Mouse (Mus musculus): ENCODE data around the gene Enox1.
"Not testable (repeated sequence)": the region's sequence is repeated elsewhere in the genome, so short reads cannot be mapped to it uniquely, and the experiment has no call there.

The Enox1 gene

DNA sequence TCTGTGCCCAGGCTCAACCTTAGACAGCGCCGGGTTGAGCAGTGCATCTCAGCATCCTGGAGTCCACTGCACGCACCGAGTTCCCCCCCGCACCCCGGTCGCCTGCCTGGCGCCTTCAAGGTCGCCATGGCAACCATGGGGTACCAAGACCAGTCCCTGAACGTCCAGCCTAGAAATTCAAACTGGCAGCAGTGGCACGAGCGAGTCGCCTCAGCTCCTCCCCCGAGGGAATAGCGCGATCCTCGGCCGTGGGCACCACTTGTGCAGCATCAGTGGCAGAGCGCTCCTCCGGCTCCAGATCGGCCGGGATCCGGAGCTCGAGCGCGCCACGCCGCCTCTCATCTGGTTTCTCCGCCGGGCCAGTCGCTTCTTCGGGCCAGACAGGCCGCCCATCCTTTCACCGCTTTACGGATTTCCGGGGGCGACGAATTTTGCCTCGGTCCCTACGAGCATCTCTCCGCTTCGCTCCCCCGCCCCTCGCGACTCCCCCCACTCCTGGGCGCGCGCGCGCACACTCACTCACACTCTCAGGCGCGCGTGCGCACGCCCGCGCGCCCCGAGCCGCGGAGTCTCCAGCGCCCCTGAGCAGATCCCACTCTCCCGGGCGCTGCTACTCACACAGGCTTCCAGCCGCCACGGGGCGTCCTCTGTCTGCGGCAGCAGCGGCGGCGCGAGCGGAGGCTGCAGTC lies at the start of gene Enox1:
Gene Enox1 (plus strand): TSS at position 542 of the 689 bp plus-strand sequence.
- CTCF ChIA-PET, result no interaction called here

GRCm38 (mm10) chr14:77110622-77111021 lies 45.9 kb upstream of the Enox1 start:
- CTCF ChIA-PET, result not testable (repeated sequence)

DNA sequence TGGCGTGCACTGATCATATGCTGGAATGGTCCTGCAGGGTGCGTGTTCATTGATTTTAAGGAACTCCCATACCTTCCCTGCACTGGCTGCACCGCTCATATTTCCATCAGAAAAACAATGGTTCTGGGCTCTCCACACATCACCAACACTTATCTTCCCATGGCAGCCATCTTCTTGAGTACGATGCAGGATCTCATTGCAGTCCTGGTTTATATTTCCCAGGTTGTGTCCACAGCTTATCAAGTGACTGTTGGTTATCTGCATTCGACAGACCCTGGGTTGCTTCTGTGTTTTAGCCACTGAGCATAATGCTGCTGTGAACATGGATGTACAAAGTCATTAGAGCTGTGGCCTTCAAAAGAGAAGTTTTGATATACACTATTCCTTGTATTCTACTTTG lies 26.0 kb upstream of the Enox1 start:
- CTCF ChIA-PET, result no interaction called here

DNA sequence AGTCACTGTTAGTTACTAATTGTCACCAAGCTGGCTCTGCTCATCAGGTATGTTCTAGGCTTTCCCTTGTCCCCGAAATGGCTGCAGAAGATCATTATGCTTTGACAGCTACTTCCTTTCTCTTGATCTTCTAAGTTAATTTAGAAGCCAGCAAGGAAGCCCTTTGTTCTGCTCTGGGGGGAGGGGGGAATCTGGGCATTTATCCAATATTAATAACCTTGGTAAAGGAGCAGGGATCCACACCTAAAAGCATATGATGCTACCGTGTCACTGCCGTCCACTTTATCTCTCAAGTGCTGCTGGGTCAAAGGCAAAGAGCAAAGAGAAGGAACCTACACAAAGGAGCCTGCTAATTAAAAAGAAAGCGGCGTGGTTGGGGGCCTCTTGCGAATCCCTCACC lies 19.6 kb upstream of the Enox1 start:
- CTCF ChIA-PET, result no interaction called here

GRCm38 (mm10) chr14:77141324-77142282 lies 15.0 kb upstream of the Enox1 start:
- CTCF ChIA-PET, result interaction anchor here (0.6 kb wide), 2 partner anchors 57 to 140 kb away, joined by 3 to 4 read pairs; no protein-coding TSS in a partner anchor

DNA sequence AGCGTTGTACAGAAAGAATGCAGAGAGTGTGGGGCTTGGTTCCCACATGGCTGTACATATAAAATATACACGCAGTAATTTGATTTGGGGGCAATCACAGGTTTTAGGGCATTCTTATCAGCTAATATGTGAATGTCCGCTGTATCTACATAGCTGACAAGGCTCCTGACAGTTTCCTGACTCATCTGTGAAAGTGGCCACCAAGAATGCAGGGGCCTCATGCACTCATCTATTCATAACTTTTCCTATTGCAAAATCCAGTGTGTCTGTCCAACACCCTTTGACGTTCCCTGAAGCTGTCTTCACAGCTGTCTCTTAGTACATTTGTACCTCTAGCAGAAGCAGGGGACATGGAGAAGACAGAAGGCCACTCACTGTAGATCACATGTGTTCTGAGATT lies 11.5 kb upstream of the Enox1 start:
- CTCF ChIA-PET, result interaction anchor here (1.1 kb wide), 1 partner anchor 1128 kb away, joined by 3 read pairs; no protein-coding TSS in a partner anchor

DNA sequence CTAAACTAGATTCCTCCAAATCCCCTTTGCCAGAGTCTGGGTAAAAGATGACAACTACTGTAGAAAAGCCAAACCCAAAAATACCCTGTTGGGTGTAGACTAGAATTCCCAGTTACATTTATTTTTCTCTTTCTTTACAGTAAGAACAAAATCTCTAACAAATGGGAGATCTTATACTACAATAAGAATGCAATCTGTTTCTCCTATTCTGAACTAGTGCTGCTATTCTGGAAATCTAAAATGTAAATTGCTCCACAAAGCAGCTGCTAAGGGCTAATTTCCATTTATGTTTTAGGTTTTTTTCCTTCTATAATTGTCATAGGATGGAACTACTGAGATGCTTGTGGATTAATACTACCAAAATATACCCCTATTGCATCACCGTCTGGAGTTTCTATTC lies 8.9 kb upstream of the Enox1 start:
- CTCF ChIA-PET, result no interaction called here

GRCm38 (mm10) chr14:77150556-77150955 lies 6.0 kb upstream of the Enox1 start:
- CTCF ChIA-PET, result no interaction called here

GRCm38 (mm10) chr14:77151431-77151830 lies 5.1 kb upstream of the Enox1 start:
- CTCF ChIA-PET, result no interaction called here

DNA sequence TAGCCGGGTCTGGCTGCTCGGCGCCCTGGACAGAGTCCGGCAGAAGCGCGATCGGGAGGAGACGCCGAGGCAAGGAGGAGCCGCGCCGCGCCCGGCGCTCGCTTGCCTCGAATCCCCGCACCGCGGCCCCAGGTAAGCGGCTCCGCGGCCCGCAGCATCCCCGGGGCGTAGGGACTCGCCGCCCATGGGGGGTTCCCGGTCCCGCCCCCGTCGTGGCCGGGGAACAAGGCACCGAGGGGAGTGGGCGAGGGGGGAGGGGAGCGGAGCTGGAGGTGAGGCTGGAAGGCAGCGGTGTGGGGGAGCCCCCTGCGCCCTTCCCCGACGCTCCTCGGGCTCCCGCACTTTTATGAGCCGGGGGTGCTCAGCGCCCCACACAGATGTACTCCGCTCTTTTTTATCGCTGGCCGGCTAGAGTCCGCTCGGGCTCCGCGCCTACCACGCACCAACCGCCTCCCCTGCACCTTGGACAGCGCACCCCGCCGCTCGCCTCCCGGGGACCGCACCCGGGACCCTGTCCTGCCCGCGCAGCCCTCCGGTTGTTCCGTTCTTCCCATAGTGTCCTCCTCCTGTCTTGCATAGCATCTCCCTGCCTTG lies 445 bp downstream of the Enox1 start:
- CTCF ChIA-PET, result no interaction called here

GRCm38 (mm10) chr14:77157505-77157911 lies 945 bp downstream of the Enox1 start:
- CTCF ChIA-PET, result no interaction called here

- CTCF ChIA-PET, result no interaction called here
These were observed 2.8 kb downstream of the Enox1 start for GRCm38 (mm10) chr14:77159397-77159796.

GRCm38 (mm10) chr14:77162496-77162895 lies 5.9 kb downstream of the Enox1 start:
- CTCF ChIA-PET, result no interaction called here

- CTCF ChIA-PET, result no interaction called here
These were observed 7.8 kb downstream of the Enox1 start for GRCm38 (mm10) chr14:77164396-77164795.

DNA sequence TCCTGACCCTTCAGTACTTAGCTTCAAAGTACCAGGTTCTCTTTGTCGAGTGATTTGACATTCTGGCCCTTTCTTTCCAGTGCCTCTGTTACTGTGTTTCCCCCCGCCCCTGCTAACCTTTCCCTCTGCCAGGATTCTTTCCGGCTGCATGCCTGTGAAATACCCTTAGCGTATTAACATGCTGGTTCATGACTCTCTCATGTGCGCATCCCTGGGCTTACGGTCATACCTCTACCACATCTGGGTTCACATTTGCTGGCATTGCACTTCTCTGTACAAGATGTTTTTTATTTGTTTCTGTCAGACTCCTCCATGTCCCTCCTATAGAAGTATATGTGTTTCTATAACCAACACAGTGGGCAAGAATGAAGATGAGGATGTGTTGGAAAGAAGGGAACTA lies 11.6 kb downstream of the Enox1 start:
- CTCF ChIA-PET, result no interaction called here

DNA sequence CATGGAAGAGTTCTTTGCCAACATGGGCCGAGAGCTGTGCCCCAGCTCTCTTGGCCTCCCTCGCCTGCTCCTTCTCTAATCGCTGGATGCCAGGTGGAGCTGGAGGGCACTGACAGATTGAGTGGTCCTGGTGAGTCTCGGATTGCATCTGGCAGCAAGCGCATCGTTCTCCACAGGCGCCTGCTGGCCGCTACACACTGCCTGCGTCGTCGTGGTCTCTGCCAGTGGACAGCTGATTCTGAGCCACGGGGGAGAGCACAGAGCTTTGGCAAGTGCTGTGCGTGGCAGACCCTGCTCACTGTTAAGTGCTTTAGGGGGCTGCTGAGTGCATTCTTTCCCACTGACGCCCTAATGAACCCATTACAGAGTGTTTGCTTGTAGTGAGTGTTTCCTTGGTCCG lies 17.9 kb downstream of the Enox1 start:
- CTCF ChIA-PET, result no interaction called here

DNA sequence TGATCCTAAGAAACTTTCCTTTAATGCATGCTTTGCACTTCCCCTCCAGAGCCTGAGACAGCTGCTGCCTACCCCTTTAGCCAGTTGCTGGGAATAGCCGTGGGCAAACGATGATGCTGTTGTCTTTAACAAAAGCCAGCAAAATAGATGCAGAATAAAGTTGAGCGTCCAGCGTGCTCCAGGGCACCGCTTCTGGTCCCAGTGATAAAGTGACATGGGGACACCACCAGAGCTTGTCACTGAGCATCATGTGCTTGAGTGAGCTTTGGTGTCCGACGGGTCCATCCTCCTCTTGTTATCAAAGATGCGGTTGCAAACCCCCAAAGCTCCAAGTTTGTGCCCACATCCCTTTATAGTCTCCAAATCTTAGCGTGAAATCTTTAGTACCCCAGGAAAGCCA lies 18.4 kb downstream of the Enox1 start:
- CTCF ChIA-PET, result no interaction called here

- CTCF ChIA-PET, result no interaction called here
These were observed 23.7 kb downstream of the Enox1 start for GRCm38 (mm10) chr14:77180241-77180640.

- CTCF ChIA-PET, result no interaction called here
These were observed 24.3 kb downstream of the Enox1 start for GRCm38 (mm10) chr14:77180753-77181374.

- CTCF ChIA-PET, result no interaction called here
These were observed 26.9 kb downstream of the Enox1 start for GRCm38 (mm10) chr14:77183491-77183890.

GRCm38 (mm10) chr14:77190158-77190557 lies 33.6 kb downstream of the Enox1 start:
- CTCF ChIA-PET, result no interaction called here

- CTCF ChIA-PET, result no interaction called here
These were observed 38.9 kb downstream of the Enox1 start for GRCm38 (mm10) chr14:77195314-77196020.
